Mouse (Mus musculus): ENCODE data around the gene Smgc.
A peak's percentile ranks its signal among the peaks of the same experiment; 100 is the strongest.
"Not testable (repeated sequence)": the region's sequence is repeated elsewhere in the genome, so short reads cannot be mapped to it uniquely, and the experiment has no call there.

The Smgc gene

GRCm38 (mm10) chr15:91837965-91838364, at the start of gene Smgc:
Gene Smgc, plus strand, starts transcription at chr15:91838265.
- DNase-seq (ENCODE audit: low spot score in 2 of 2), result no peak

GRCm38 (mm10) chr15:91788338-91788737, 49.7 kb upstream of the Smgc start:
- no peak for DNase-seq (ENCODE audit: low spot score in 2 of 2)

GRCm38 (mm10) chr15:91806463-91806862, 31.6 kb upstream of the Smgc start:
- peak; percentile 6 to 9 for DNase-seq (ENCODE audit: low spot score in 2 of 2)

GRCm38 (mm10) chr15:91835319-91835718, 2.7 kb upstream of the Smgc start:
- DNase-seq (ENCODE audit: low spot score in 2 of 2), result no peak

DNA sequence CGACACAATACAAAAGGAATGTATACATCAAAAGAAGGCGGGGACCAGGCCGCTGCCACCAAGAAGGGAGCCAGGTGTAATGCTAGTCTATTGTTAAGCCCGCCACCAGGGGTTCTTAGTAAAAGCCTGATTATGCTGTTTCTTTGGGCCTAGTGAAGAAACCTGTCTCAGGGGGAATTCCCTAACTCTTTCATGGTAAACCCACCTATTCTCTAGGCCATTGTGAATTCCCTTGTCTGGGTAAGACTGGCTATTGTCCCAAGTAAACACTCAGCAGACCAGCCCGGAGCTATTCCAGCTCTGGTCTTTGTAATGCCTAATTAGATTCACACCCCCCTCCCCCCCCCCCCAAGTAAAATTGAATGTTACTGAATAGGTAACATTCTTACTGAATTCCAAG, 26.1 kb downstream of the Smgc start:
- not testable (repeated sequence) for DNase-seq (ENCODE audit: low spot score in 2 of 2)

GRCm38 (mm10) chr15:91900245-91900644, 62.2 kb downstream of the Smgc start:
- no peak for DNase-seq (ENCODE audit: low spot score in 2 of 2)

GRCm38 (mm10) chr15:91907046-91907445, 69.0 kb downstream of the Smgc start:
- DNase-seq (ENCODE audit: low spot score in 2 of 2), result peak; percentile 7 to 28
